Mouse (Mus musculus): ENCODE measurements around the gene Pink1.

GRCm38 (mm10) chr4:138339963-138340362 lies 13.9 kb upstream of the Pink1 start:
- TF ChIP-seq POLR2A (IDR thresholded peaks at IDR 0.05; ENCODE audit: control insufficient read depth, extremely low read depth, insufficient read depth, low read length, poor library complexity) (no peak), CTCF (IDR thresholded peaks at IDR 0.05; ENCODE audit: borderline replicate concordance, control insufficient read depth, extremely low read depth, insufficient read depth, low read length, poor library complexity) (no peak)
